ENCODE assay signal across 8 mouse cellular contexts in the genomic region with DNA sequence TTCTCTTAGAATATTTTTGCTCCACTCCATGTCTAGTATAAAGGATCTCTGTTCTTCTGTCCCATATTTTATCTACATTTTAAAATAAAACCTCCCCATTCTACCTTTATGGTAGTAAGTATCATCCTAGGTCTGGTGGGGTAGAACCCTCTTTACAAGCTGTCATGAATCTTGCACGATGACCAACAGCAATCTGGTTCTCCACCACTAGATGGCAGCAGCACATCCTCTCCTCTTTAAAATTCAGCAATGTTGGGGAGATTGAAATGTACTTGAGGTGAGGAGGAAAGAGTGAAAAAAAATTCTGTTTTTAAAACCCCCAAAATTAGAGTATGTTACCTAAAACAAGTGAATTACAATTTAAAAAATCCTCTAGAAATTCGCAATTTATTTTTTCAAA.
A peak's percentile ranks its signal among the peaks of the same experiment; 100 is the strongest.
DNase-seq lines count a peak whose midpoint lies in the region; ATAC-seq and TF ChIP-seq lines count a peak whose summit lies in the region.
"Had no signal": no experiment of that assay in that cellular context is flagged by ENCODE, and none has a peak within 500 bp of the region (broad histone marks: within the 10 kb centered on the region; RNA-seq: fewer than 3 reads in every experiment).

No protein-coding gene starts in this region.

- no peaks in the 10 kb centered on the region for H3K9me3 ChIP-seq in forebrain, embryonic 11.5 days (ENCODE audit: control insufficient read depth, low read length)
- H3K9me3 ChIP-seq in liver, postnatal 0 days (ENCODE audit: low read length): no peaks in the 10 kb centered on the region

- no peaks in the 10 kb centered on the region for H3K36me3 ChIP-seq in forebrain, embryonic 11.5 days (ENCODE audit: control insufficient read depth, insufficient read depth, low read length)
- no peaks in the 10 kb centered on the region for H3K36me3 ChIP-seq in liver, postnatal 0 days (replicated peaks; ENCODE audit: insufficient read depth, low read length)
- H3K36me3 ChIP-seq: heart, embryonic 15.5 days had no signal

- no peak overlapping the region for H3K9ac ChIP-seq in forebrain, embryonic 11.5 days (ENCODE audit: low read length)
- H3K9ac ChIP-seq in liver, postnatal 0 days (replicated peaks): no peak overlapping the region
- H3K9ac ChIP-seq: heart, embryonic 15.5 days had no signal

- H3K4me3 ChIP-seq in forebrain, embryonic 11.5 days (ENCODE audit: low read depth, low read length): no peak overlapping the region
- no peak overlapping the region for H3K4me3 ChIP-seq in liver, postnatal 0 days (ENCODE audit: low read depth, low read length)
- H3K4me3 ChIP-seq: heart, embryonic 15.5 days had no signal

- no peak overlapping the region for H3K27ac ChIP-seq in forebrain, embryonic 11.5 days (ENCODE audit: low read depth, low read length)
- H3K27ac ChIP-seq in liver, postnatal 0 days (ENCODE audit: low read depth): no peak overlapping the region
- H3K27ac ChIP-seq: heart, embryonic 15.5 days had no signal

- peak; percentile 24 for DNase-seq in urinary bladder, postnatal 14 days (ENCODE audit: low spot score)
- DNase-seq in urinary bladder, postnatal 10 days (ENCODE audit: low spot score): no peak
- DNase-seq in c-Kit-positive CD71-negative TER-119-negative erythroid progenitor cells, embryonic 14.5 days (ENCODE audit: low read depth): peak; percentile 9
- peak; percentile 75 for DNase-seq in forebrain, embryonic 11.5 days (ENCODE audit: low spot score)
- DNase-seq in kidney, postnatal 10 days: peak; percentile 67
- DNase-seq in liver, postnatal 0 days: peak; percentile 52
- DNase-seq in right cerebral cortex, postnatal 4 days: peak; percentile 78

- ATAC-seq in forebrain, embryonic 11.5 days (replicated peaks; ENCODE audit: low FRiP score): peak; percentile 83
- no peak for ATAC-seq in liver, postnatal 0 days

- no peaks in the 10 kb centered on the region for H3K27me3 ChIP-seq in forebrain, embryonic 11.5 days (ENCODE audit: control insufficient read depth, insufficient read depth, low read length)
- no peaks in the 10 kb centered on the region for H3K27me3 ChIP-seq in liver, postnatal 0 days (ENCODE audit: insufficient read depth, low read length)
- H3K27me3 ChIP-seq: heart, embryonic 15.5 days had no signal

- TF ChIP-seq EP300 in liver, postnatal 0 days (IDR thresholded peaks at IDR 0.05; ENCODE audit: low read depth): no peak

- no peak overlapping the region for H3K4me2 ChIP-seq in forebrain, embryonic 11.5 days (ENCODE audit: low read depth, low read length, severe bottlenecking)
- no peak overlapping the region for H3K4me2 ChIP-seq in liver, postnatal 0 days (ENCODE audit: low read depth, low read length)
- H3K4me2 ChIP-seq: heart, embryonic 15.5 days had no signal

- 33% methylated on average over 2 of the region's 2 CpGs for WGBS in forebrain, embryonic 11.5 days
- 33% methylated on average over 2 of the region's 2 CpGs for WGBS in liver, postnatal 0 days (ENCODE audit: insufficient replicate concordance)

- peak; percentile 77 for TF ChIP-seq CTCF in liver, postnatal 0 days (IDR thresholded peaks at IDR 0.05; ENCODE audit: low read depth)

- H3K4me1 ChIP-seq in forebrain, embryonic 11.5 days (replicated peaks; ENCODE audit: control insufficient read depth, insufficient read depth, low read length): no peaks in the 10 kb centered on the region
- H3K4me1 ChIP-seq in liver, postnatal 0 days (ENCODE audit: insufficient read depth): no peaks in the 10 kb centered on the region
- H3K4me1 ChIP-seq: heart, embryonic 15.5 days had no signal
